Comparison of ENCODE assay signal across 8 mouse cellular contexts in genomic region chr12:86768986-86769580, GRCm38 (mm10). TPM values are rescaled to one million over a fixed set of nuclear protein-coding genes. Genes with fewer than 3 reads are reported as not detected.
DNase-seq lines count a peak whose midpoint lies in the region; ATAC-seq and TF ChIP-seq lines count a peak whose summit lies in the region.
"Had no signal": no experiment of that assay in that cellular context is flagged by ENCODE, and none has a peak within 500 bp of the region (broad histone marks: within the 10 kb centered on the region; RNA-seq: fewer than 3 reads in every experiment).

No protein-coding gene starts in this region.

- H3K27ac ChIP-seq in cerebellum, adult 2 months (ENCODE audit: insufficient read depth, low read length), result no peak overlapping the region
- no peak overlapping the region for H3K27ac ChIP-seq in lung, embryonic 14.5 days (ENCODE audit: low read depth)

- peak; percentile 90 for TF ChIP-seq CTCF in cerebellum, adult 2 months (IDR thresholded peaks at IDR 0.05; ENCODE audit: borderline replicate concordance, insufficient read depth, low read depth, low read length)
- TF ChIP-seq CTCF in lung, embryonic 14.5 days (IDR thresholded peaks at IDR 0.05; ENCODE audit: low read depth), result peak; percentile 94

- no peaks in the 10 kb centered on the region for H3K9me3 ChIP-seq in lung, embryonic 14.5 days (ENCODE audit: low read depth, low read length)
- H3K9me3 ChIP-seq: limb, embryonic 13.5 days had no signal

- H3K4me2 ChIP-seq in lung, embryonic 14.5 days, result no peak overlapping the region
- H3K4me2 ChIP-seq: limb, embryonic 13.5 days had no signal

- H3K4me1 ChIP-seq in cerebellum, adult 2 months (ENCODE audit: control insufficient read depth, insufficient read depth, low read length), result peaks cover 8% of the 10 kb centered on the region
- H3K4me1 ChIP-seq in lung, embryonic 14.5 days (ENCODE audit: insufficient read depth), result no peaks in the 10 kb centered on the region; the same call in 1 of the 2 replicates

- H3K9ac ChIP-seq in lung, embryonic 14.5 days, result no peak overlapping the region
- H3K9ac ChIP-seq: limb, embryonic 13.5 days had no signal

- no peak for ATAC-seq in lung, embryonic 14.5 days (ENCODE audit: insufficient read depth)

- no peak for TF ChIP-seq POLR2A in cerebellum, adult 2 months (IDR thresholded peaks at IDR 0.05; ENCODE audit: borderline replicate concordance, insufficient read depth, low read length)

- DNase-seq in CD4-positive, CD25-positive, alpha-beta regulatory T cell, adult 2 months (ENCODE audit: low read depth, low spot score), result peak; percentile 89
- DNase-seq in MEL-GATA-1-ER (ENCODE audit: extremely low read depth, low read depth), result peak; percentile 54
- DNase-seq in cerebellum, adult 2 months, result peak; percentile 82 to 90
- DNase-seq in frontal cortex, postnatal 14 days (ENCODE audit: low spot score in 2 of 2), result peak; percentile 69 to 85
- peak; percentile 89 to 90 for DNase-seq in kidney, postnatal 4 days
- DNase-seq in lung, embryonic 14.5 days, result peak; percentile 87
- DNase-seq in right cerebral cortex, postnatal 4 days, result peak; percentile 91

- no peaks in the 10 kb centered on the region for H3K36me3 ChIP-seq in lung, embryonic 14.5 days (ENCODE audit: insufficient read depth)
- H3K36me3 ChIP-seq: limb, embryonic 13.5 days had no signal

- WGBS in cerebellum, adult 2 months, result 38% methylated on average over 4 of the region's 4 CpGs
- WGBS in lung, embryonic 14.5 days, result 35% methylated on average over 4 of the region's 4 CpGs

- no peak overlapping the region for H3K4me3 ChIP-seq in cerebellum, adult 2 months (replicated peaks; ENCODE audit: insufficient read depth, low read depth, low read length)
- H3K4me3 ChIP-seq in lung, embryonic 14.5 days (ENCODE audit: low read depth, low read length), result no peak overlapping the region
- H3K4me3 ChIP-seq: limb, embryonic 13.5 days had no signal

- H3K27me3 ChIP-seq in cerebellum, adult 2 months (ENCODE audit: control insufficient read depth, insufficient read depth, low read length), result no peaks in the 10 kb centered on the region
- H3K27me3 ChIP-seq in lung, embryonic 14.5 days (ENCODE audit: insufficient read depth, low read length), result no peaks in the 10 kb centered on the region
- H3K27me3 ChIP-seq: limb, embryonic 13.5 days had no signal

RNA-seq across cellular contexts. Expression of gene Lrrc74a, which starts 34.9 kb away (rescaled TPM):
- polyA plus RNA-seq in cerebellum, adult 2 months (2012; rRNA removed), result not detected in 2 replicates
- polyA plus RNA-seq in lung, embryonic 14.5 days (2014; fragmentation: Nextera tagmentation; extraction: Ambion mirVana), result not detected in 2 replicates
- polyA plus RNA-seq: limb, embryonic 13.5 days had no signal

RNA-seq across cellular contexts. Expression of gene Angel1, which starts 42.8 kb away (rescaled TPM):
- 23.6 and 23.9 TPM in 2 replicates for polyA plus RNA-seq in cerebellum, adult 2 months (2012; rRNA removed)
- polyA plus RNA-seq in lung, embryonic 14.5 days (2014; fragmentation: Nextera tagmentation; extraction: Ambion mirVana), result 14.3 and 15.1 TPM in 2 replicates
